Mouse (Mus musculus): ENCODE measurements at regions not wholly inside any gene's neighbourhood (a gene's known extent, or its start where the extent isn't known, plus 50 kb on each side); places are given as distances from the start of the nearest gene placed in this dataset.
A peak's percentile ranks its signal among the peaks of the same experiment; 100 is the strongest.
"Not testable (repeated sequence)": the region's sequence is repeated elsewhere in the genome, so short reads cannot be mapped to it uniquely, and the experiment has no call there.

- H3K4me1 ChIP-seq (ENCODE audit: control insufficient read depth, insufficient read depth, low read length): no peaks in the 10 kb centered on the region
- H3K27ac ChIP-seq (ENCODE audit: low read length): no peak overlapping the region
- no peak overlapping the region for H3K4me3 ChIP-seq (ENCODE audit: low read depth, low read length)
- no peak overlapping the region for H3K9ac ChIP-seq (ENCODE audit: low read depth, low read length)
- no peaks in the 10 kb centered on the region for H3K27me3 ChIP-seq (ENCODE audit: control insufficient read depth, insufficient read depth, low read depth, low read length)
- 93% methylated on average over 11 of the region's 11 CpGs for WGBS
- no peaks in the 10 kb centered on the region for H3K9me3 ChIP-seq (replicated peaks; ENCODE audit: control insufficient read depth, low read length, poor library complexity, severe bottlenecking)
- ATAC-seq: no peak
- no peaks in the 10 kb centered on the region for H3K36me3 ChIP-seq (ENCODE audit: control insufficient read depth, insufficient read depth, low read length)
- no peak overlapping the region for H3K4me2 ChIP-seq (ENCODE audit: low read length)
Observed at GRCm38 (mm10) chr1:147074166-147074565, 579.6 kb downstream of the Brinp3 start.

GRCm38 (mm10) chr1:147084129-147084799 is 589.7 kb downstream of the Brinp3 start:
- no peaks in the 10 kb centered on the region for H3K36me3 ChIP-seq (ENCODE audit: control insufficient read depth, insufficient read depth, low read length)
- no peaks in the 10 kb centered on the region for H3K27me3 ChIP-seq (ENCODE audit: control insufficient read depth, insufficient read depth, low read depth, low read length)
- WGBS: 50% methylated on average over 5 of the region's 5 CpGs

GRCm38 (mm10) chr1:147125541-147125940 is 631.0 kb downstream of the Brinp3 start:
- H3K27ac ChIP-seq (ENCODE audit: low read length): no peak overlapping the region
- H3K9ac ChIP-seq (ENCODE audit: low read depth, low read length): no peak overlapping the region
- H3K27me3 ChIP-seq (ENCODE audit: control insufficient read depth, insufficient read depth, low read depth, low read length): no peaks in the 10 kb centered on the region
- H3K4me3 ChIP-seq (ENCODE audit: low read depth, low read length): no peak overlapping the region
- no peak for ATAC-seq
- no peak overlapping the region for H3K4me2 ChIP-seq (ENCODE audit: low read length)
- no peaks in the 10 kb centered on the region for H3K4me1 ChIP-seq (ENCODE audit: control insufficient read depth, insufficient read depth, low read length)
- no peaks in the 10 kb centered on the region for H3K9me3 ChIP-seq (replicated peaks; ENCODE audit: control insufficient read depth, low read length, poor library complexity, severe bottlenecking)
- H3K36me3 ChIP-seq (ENCODE audit: control insufficient read depth, insufficient read depth, low read length): no peaks in the 10 kb centered on the region

More at GRCm38 (mm10) chr1:147084129-147084799, 589.7 kb downstream of the Brinp3 start:
- ATAC-seq: 0 out of 2 replicates have a peak, but pooled peaks have one; percentile 42
- no peak overlapping the region for H3K27ac ChIP-seq (ENCODE audit: low read length)
- H3K4me3 ChIP-seq (ENCODE audit: low read depth, low read length): no peak overlapping the region
- no peak overlapping the region for H3K4me2 ChIP-seq (ENCODE audit: low read length)
- no peaks in the 10 kb centered on the region for H3K9me3 ChIP-seq (replicated peaks; ENCODE audit: control insufficient read depth, low read length, poor library complexity, severe bottlenecking)
- no peaks in the 10 kb centered on the region for H3K4me1 ChIP-seq (ENCODE audit: control insufficient read depth, insufficient read depth, low read length)
- H3K9ac ChIP-seq (ENCODE audit: low read depth, low read length): no peak overlapping the region

- Histone ChIP-seq H3K4me2 (ENCODE audit: low read length) (no peak overlapping the region), H3K27me3 (ENCODE audit: control insufficient read depth, insufficient read depth, low read depth, low read length) (no peaks in the 10 kb centered on the region), H3K4me1 (ENCODE audit: control insufficient read depth, insufficient read depth, low read length) (no peaks in the 10 kb centered on the region), H3K27ac (ENCODE audit: low read length) (no peak overlapping the region), H3K9me3 (replicated peaks; ENCODE audit: control insufficient read depth, low read length, poor library complexity, severe bottlenecking) (no peaks in the 10 kb centered on the region), H3K9ac (ENCODE audit: low read depth, low read length) (no peak overlapping the region), H3K4me3 (ENCODE audit: low read depth, low read length) (no peak overlapping the region), H3K36me3 (ENCODE audit: control insufficient read depth, insufficient read depth, low read length) (no peaks in the 10 kb centered on the region)
- WGBS: 61% methylated on average over 2 of the region's 2 CpGs
- no peak for ATAC-seq
Observed at GRCm38 (mm10) chr1:147138176-147138575, 643.6 kb downstream of the Brinp3 start.

GRCm38 (mm10) chr1:147175350-147175749 is 680.8 kb downstream of the Brinp3 start:
- Histone ChIP-seq H3K9ac (ENCODE audit: low read depth, low read length) (no peak overlapping the region), H3K4me1 (ENCODE audit: control insufficient read depth, insufficient read depth, low read length) (no peaks in the 10 kb centered on the region), H3K27ac (ENCODE audit: low read length) (no peak overlapping the region), H3K4me3 (ENCODE audit: low read depth, low read length) (no peak overlapping the region), H3K36me3 (ENCODE audit: control insufficient read depth, insufficient read depth, low read length) (no peaks in the 10 kb centered on the region), H3K4me2 (ENCODE audit: low read length) (no peak overlapping the region), H3K9me3 (replicated peaks; ENCODE audit: control insufficient read depth, low read length, poor library complexity, severe bottlenecking) (no peaks in the 10 kb centered on the region), H3K27me3 (ENCODE audit: control insufficient read depth, insufficient read depth, low read depth, low read length) (no peaks in the 10 kb centered on the region)
- ATAC-seq: no peak
- 81% methylated on average over 1 of the region's 1 CpGs for WGBS

GRCm38 (mm10) chr1:147186799-147187198 is 692.2 kb downstream of the Brinp3 start:
- H3K36me3 ChIP-seq (ENCODE audit: control insufficient read depth, insufficient read depth, low read length): no peaks in the 10 kb centered on the region
- no peak overlapping the region for H3K9ac ChIP-seq (ENCODE audit: low read depth, low read length)
- H3K4me1 ChIP-seq (ENCODE audit: control insufficient read depth, insufficient read depth, low read length): peaks cover 2% of the 10 kb centered on the region; the same call in 1 of the 2 replicates
- H3K9me3 ChIP-seq (replicated peaks; ENCODE audit: control insufficient read depth, low read length, poor library complexity, severe bottlenecking): no peaks in the 10 kb centered on the region
- H3K4me3 ChIP-seq (ENCODE audit: low read depth, low read length): no peak overlapping the region
- ATAC-seq: 0 out of 2 replicates have a peak, but pooled peaks have one; percentile 72
- no peak overlapping the region for H3K27ac ChIP-seq (ENCODE audit: low read length)
- H3K27me3 ChIP-seq (ENCODE audit: control insufficient read depth, insufficient read depth, low read depth, low read length): no peaks in the 10 kb centered on the region
- WGBS: 50% methylated on average over 1 of the region's 1 CpGs
- no peak overlapping the region for H3K4me2 ChIP-seq (ENCODE audit: low read length)

- no peak overlapping the region for H3K4me3 ChIP-seq (ENCODE audit: low read depth, low read length)
- H3K9ac ChIP-seq (ENCODE audit: low read depth, low read length): no peak overlapping the region
- H3K9me3 ChIP-seq (replicated peaks; ENCODE audit: control insufficient read depth, low read length, poor library complexity, severe bottlenecking): no peaks in the 10 kb centered on the region
- peaks cover 2% of the 10 kb centered on the region; the same call in 1 of the 2 replicates for H3K4me1 ChIP-seq (ENCODE audit: control insufficient read depth, insufficient read depth, low read length)
- no peaks in the 10 kb centered on the region for H3K27me3 ChIP-seq (ENCODE audit: control insufficient read depth, insufficient read depth, low read depth, low read length)
- H3K27ac ChIP-seq (ENCODE audit: low read length): no peak overlapping the region
- 51% methylated on average over 6 of the region's 6 CpGs for whole genome bisulfite sequencing
- no peaks in the 10 kb centered on the region for H3K36me3 ChIP-seq (ENCODE audit: control insufficient read depth, insufficient read depth, low read length)
- no peak overlapping the region for H3K4me2 ChIP-seq (ENCODE audit: low read length)
- peak; percentile 78; the same call in 1 of the 2 replicates for ATAC-seq
Observed at GRCm38 (mm10) chr1:147187251-147188025, 692.9 kb downstream of the Brinp3 start.

GRCm38 (mm10) chr1:147199959-147200358 is 705.4 kb downstream of the Brinp3 start:
- 77% methylated on average over 2 of the region's 2 CpGs for WGBS
- not testable (repeated sequence) for ATAC-seq; H3K9me3 ChIP-seq (replicated peaks; ENCODE audit: control insufficient read depth, low read length, poor library complexity, severe bottlenecking); H3K4me3 ChIP-seq (ENCODE audit: low read depth, low read length); H3K27me3 ChIP-seq (ENCODE audit: control insufficient read depth, insufficient read depth, low read depth, low read length); H3K36me3 ChIP-seq (ENCODE audit: control insufficient read depth, insufficient read depth, low read length); H3K9ac ChIP-seq (ENCODE audit: low read depth, low read length); H3K27ac ChIP-seq (ENCODE audit: low read length); H3K4me1 ChIP-seq (ENCODE audit: control insufficient read depth, insufficient read depth, low read length); H3K4me2 ChIP-seq (ENCODE audit: low read length)

GRCm38 (mm10) chr1:147214890-147215289 is 720.3 kb downstream of the Brinp3 start:
- H3K27me3 ChIP-seq (ENCODE audit: control insufficient read depth, insufficient read depth, low read depth, low read length); H3K4me2 ChIP-seq (ENCODE audit: low read length); H3K9ac ChIP-seq (ENCODE audit: low read depth, low read length); H3K27ac ChIP-seq (ENCODE audit: low read length); H3K4me3 ChIP-seq (ENCODE audit: low read depth, low read length); ATAC-seq; H3K36me3 ChIP-seq (ENCODE audit: control insufficient read depth, insufficient read depth, low read length); H3K9me3 ChIP-seq (replicated peaks; ENCODE audit: control insufficient read depth, low read length, poor library complexity, severe bottlenecking); H3K4me1 ChIP-seq (ENCODE audit: control insufficient read depth, insufficient read depth, low read length): not testable (repeated sequence)
- 80% methylated on average over 7 of the region's 7 CpGs for WGBS
